24 mouse cellular contexts compared by ENCODE assay signal in genomic region chr6:52264106-52264790, GRCm38 (mm10). TPM values are rescaled to one million over a fixed set of nuclear protein-coding genes. Genes with fewer than 3 reads are reported as not detected.
DNase-seq lines count a peak whose midpoint lies in the region; ATAC-seq and TF ChIP-seq lines count a peak whose summit lies in the region.
"Had no signal": no experiment of that assay in that cellular context is flagged by ENCODE, and none has a peak within 500 bp of the region (broad histone marks: within the 10 kb centered on the region; RNA-seq: fewer than 3 reads in every experiment).

No protein-coding gene starts in this region.

- no peak overlapping the region for H3K4me2 ChIP-seq in intestine, embryonic 14.5 days (ENCODE audit: low read length)
- H3K4me2 ChIP-seq in intestine, embryonic 15.5 days (replicated peaks), result no peak overlapping the region
- peak overlapping the region; percentile 96 for H3K4me2 ChIP-seq in limb, embryonic 14.5 days (replicated peaks; ENCODE audit: low read depth, low read length, severe bottlenecking)
- H3K4me2 ChIP-seq: embryonic facial prominence, embryonic 15.5 days; liver, embryonic 12.5 days had no signal

- H3K9ac ChIP-seq in intestine, embryonic 14.5 days (ENCODE audit: low read length), result no peak overlapping the region
- no peak overlapping the region for H3K9ac ChIP-seq in intestine, embryonic 15.5 days
- peak overlapping the region; percentile 99 for H3K9ac ChIP-seq in limb, embryonic 14.5 days (ENCODE audit: low read depth, low read length, severe bottlenecking)
- H3K9ac ChIP-seq: embryonic facial prominence, embryonic 15.5 days; liver, embryonic 12.5 days had no signal

- no peak overlapping the region for H3K27ac ChIP-seq in intestine, embryonic 14.5 days (ENCODE audit: low read depth)
- no peak overlapping the region for H3K27ac ChIP-seq in intestine, embryonic 15.5 days
- no peak overlapping the region for H3K27ac ChIP-seq in embryonic facial prominence, embryonic 10.5 days (replicated peaks)
- H3K27ac ChIP-seq in limb, embryonic 14.5 days (replicated peaks; ENCODE audit: low read depth, low read length), result peak overlapping the region; percentile 95
- H3K27ac ChIP-seq: embryonic facial prominence, embryonic 15.5 days; gastrocnemius, adult 2 months; liver, embryonic 12.5 days had no signal

- peaks cover 11% of the 10 kb centered on the region; the same call in 1 of the 2 replicates for H3K4me1 ChIP-seq in intestine, embryonic 14.5 days (replicated peaks; ENCODE audit: control insufficient read depth, insufficient read depth, low read length)
- peaks cover 13% of the 10 kb centered on the region for H3K4me1 ChIP-seq in intestine, embryonic 15.5 days (replicated peaks)
- peaks cover 14% of the 10 kb centered on the region for H3K4me1 ChIP-seq in embryonic facial prominence, embryonic 10.5 days
- peaks cover 10% of the 10 kb centered on the region; the same call in 1 of the 2 replicates for H3K4me1 ChIP-seq in limb, embryonic 14.5 days (ENCODE audit: control insufficient read depth, insufficient read depth, low read length)

- TF ChIP-seq POLR2A in limb, embryonic 14.5 days (IDR thresholded peaks at IDR 0.05; ENCODE audit: borderline replicate concordance, extremely low read depth, insufficient read depth, insufficient read length), result no peak

- peak; percentile 63 for DNase-seq in intestine, embryonic 14.5 days (ENCODE audit: low spot score)
- peak; percentile 27 for DNase-seq in embryo, embryonic 11 days
- DNase-seq in embryonic facial prominence, embryonic 10.5 days (ENCODE audit: low spot score), result peak; percentile 42
- peak; percentile 6 for DNase-seq in limb, embryonic 14.5 days (ENCODE audit: low spot score)
- no peak for DNase-seq in right cerebral cortex, postnatal 10 days (ENCODE audit: low spot score in 2 of 2)
- DNase-seq in thymus, adult 18-20 months, result no peak
- DNase-seq: adrenal gland, adult 8-10 months; cerebellum, adult 9-10 months; gastrocnemius, adult 2 months; heart, postnatal 36 days; layer of hippocampus, postnatal 36 days; lung, adult 2 months; lung, postnatal 36 days; right cerebral cortex, postnatal 25 days; thymus, adult 2 months had no signal

- no peak for ATAC-seq in intestine, embryonic 14.5 days (replicated peaks; ENCODE audit: low FRiP score, low TSS enrichment, low read depth)
- no peak for ATAC-seq in intestine, embryonic 15.5 days
- no peak for ATAC-seq in limb, embryonic 14.5 days (ENCODE audit: low FRiP score, low read depth)
- ATAC-seq: inflammation-experienced regulatory T-cells, adult 6 months; liver, embryonic 12.5 days had no signal

- 4% methylated on average over 5 of the region's 5 CpGs for WGBS in intestine, embryonic 14.5 days
- WGBS in intestine, embryonic 15.5 days, result 10% methylated on average over 5 of the region's 5 CpGs
- 1% methylated on average over 5 of the region's 5 CpGs for WGBS in embryonic facial prominence, embryonic 10.5 days
- WGBS in limb, embryonic 14.5 days, result 11% methylated on average over 5 of the region's 5 CpGs

- no peaks in the 10 kb centered on the region for H3K36me3 ChIP-seq in intestine, embryonic 14.5 days (ENCODE audit: control insufficient read depth, insufficient read depth, low read length)
- H3K36me3 ChIP-seq in intestine, embryonic 15.5 days, result no peaks in the 10 kb centered on the region
- no peaks in the 10 kb centered on the region for H3K36me3 ChIP-seq in embryonic facial prominence, embryonic 10.5 days (replicated peaks)
- no peaks in the 10 kb centered on the region for H3K36me3 ChIP-seq in limb, embryonic 14.5 days (ENCODE audit: control insufficient read depth, insufficient read depth, low read length)
- H3K36me3 ChIP-seq: embryonic facial prominence, embryonic 15.5 days; liver, embryonic 12.5 days had no signal

- H3K4me3 ChIP-seq in intestine, embryonic 14.5 days (ENCODE audit: low read depth, low read length), result no peak overlapping the region
- no peak overlapping the region for H3K4me3 ChIP-seq in intestine, embryonic 15.5 days (replicated peaks)
- H3K4me3 ChIP-seq in embryonic facial prominence, embryonic 10.5 days, result no peak overlapping the region
- H3K4me3 ChIP-seq in limb, embryonic 14.5 days (replicated peaks; ENCODE audit: low read length), result peak overlapping the region; percentile 76
- H3K4me3 ChIP-seq: embryonic facial prominence, embryonic 15.5 days; gastrocnemius, adult 2 months; liver, embryonic 12.5 days had no signal

- H3K9me3 ChIP-seq in intestine, embryonic 14.5 days (ENCODE audit: control insufficient read depth, low read length), result no peaks in the 10 kb centered on the region
- H3K9me3 ChIP-seq in intestine, embryonic 15.5 days, result no peaks in the 10 kb centered on the region
- H3K9me3 ChIP-seq in embryonic facial prominence, embryonic 10.5 days, result no peaks in the 10 kb centered on the region
- H3K9me3 ChIP-seq in limb, embryonic 14.5 days (ENCODE audit: control insufficient read depth, low read length), result no peaks in the 10 kb centered on the region
- H3K9me3 ChIP-seq: embryonic facial prominence, embryonic 15.5 days; liver, embryonic 12.5 days had no signal

- peaks cover 98% of the 10 kb centered on the region for H3K27me3 ChIP-seq in intestine, embryonic 14.5 days (replicated peaks; ENCODE audit: control insufficient read depth, insufficient read depth, low read length)
- H3K27me3 ChIP-seq in intestine, embryonic 15.5 days (replicated peaks), result peaks cover 92% of the 10 kb centered on the region
- peaks cover 99% of the 10 kb centered on the region for H3K27me3 ChIP-seq in embryonic facial prominence, embryonic 10.5 days (replicated peaks; ENCODE audit: low read depth, poor library complexity, severe bottlenecking)
- peaks cover 27% of the 10 kb centered on the region for H3K27me3 ChIP-seq in limb, embryonic 14.5 days (ENCODE audit: control insufficient read depth, insufficient read depth, low read length)

RNA-seq across cellular contexts. Expression of gene Hoxa13, which starts 3.6 kb away (rescaled TPM):
- 0.35 and 0.39 TPM in 2 replicates for polyA plus RNA-seq in intestine, embryonic 14.5 days (2014; fragmentation: Nextera tagmentation; extraction: Ambion mirVana)
- polyA plus RNA-seq in intestine, embryonic 15.5 days (2015; fragmentation: Nextera tagmentation; extraction: Ambion mirVana), result 0.59 and 0.61 TPM in 2 replicates
- polyA plus RNA-seq in embryonic facial prominence, embryonic 10.5 days (2016; fragmentation: Nextera tagmentation; extraction: Ambion mirVana), result not detected in 2 replicates
- 26.0 and 37.6 TPM in 2 replicates for polyA plus RNA-seq in limb, embryonic 14.5 days (2012; rRNA removed)
- 16.0 and 24.1 TPM in 2 replicates for polyA plus RNA-seq in limb, embryonic 14.5 days (2014; fragmentation: Nextera tagmentation; extraction: Ambion mirVana)
- polyA plus RNA-seq: heart, embryonic 14.5 days; inflammation-experienced regulatory T-cells, adult 6 months; kidney, embryonic 14.5 days; large intestine, adult 2 months; liver, embryonic 12.5 days; lung, adult 2 months; spleen, adult 2 months; stomach, embryonic 14.5 days; thymus, adult 2 months had no signal

RNA-seq across cellular contexts. Expression of gene Hoxa11, which starts 18.6 kb away (rescaled TPM):
- polyA plus RNA-seq in intestine, embryonic 14.5 days (2014; fragmentation: Nextera tagmentation; extraction: Ambion mirVana), result 2.0 and 2.6 TPM in 2 replicates
- 2.0 and 3.3 TPM in 2 replicates for polyA plus RNA-seq in intestine, embryonic 15.5 days (2015; fragmentation: Nextera tagmentation; extraction: Ambion mirVana)
- polyA plus RNA-seq in embryonic facial prominence, embryonic 10.5 days (2016; fragmentation: Nextera tagmentation; extraction: Ambion mirVana), result not detected in 2 replicates
- polyA plus RNA-seq in limb, embryonic 14.5 days (2012; rRNA removed), result 32.6 and 41.2 TPM in 2 replicates
- 31.1 and 39.0 TPM in 2 replicates for polyA plus RNA-seq in limb, embryonic 14.5 days (2014; fragmentation: Nextera tagmentation; extraction: Ambion mirVana)
- polyA plus RNA-seq: embryonic facial prominence, embryonic 15.5 days; heart, embryonic 14.5 days; inflammation-experienced regulatory T-cells, adult 6 months; large intestine, adult 2 months; liver, embryonic 12.5 days; lung, adult 2 months; spleen, adult 2 months; stomach, embryonic 14.5 days; thymus, adult 2 months had no signal

RNA-seq across cellular contexts. Expression of gene Hoxa10, which starts 23.6 kb away (rescaled TPM):
- polyA plus RNA-seq in intestine, embryonic 14.5 days (2014; fragmentation: Nextera tagmentation; extraction: Ambion mirVana), result 15.6 and 20.4 TPM in 2 replicates
- polyA plus RNA-seq in intestine, embryonic 15.5 days (2015; fragmentation: Nextera tagmentation; extraction: Ambion mirVana), result 11.4 and 20.2 TPM in 2 replicates
- polyA plus RNA-seq in embryonic facial prominence, embryonic 10.5 days (2016; fragmentation: Nextera tagmentation; extraction: Ambion mirVana), result not detected in 2 replicates
- 111 and 136 TPM in 2 replicates for polyA plus RNA-seq in limb, embryonic 14.5 days (2012; rRNA removed)
- polyA plus RNA-seq in limb, embryonic 14.5 days (2014; fragmentation: Nextera tagmentation; extraction: Ambion mirVana), result 117 and 149 TPM in 2 replicates
- polyA plus RNA-seq: embryonic facial prominence, embryonic 15.5 days; inflammation-experienced regulatory T-cells, adult 6 months; lung, adult 2 months; spleen, adult 2 months; stomach, embryonic 14.5 days; thymus, adult 2 months had no signal

RNA-seq across cellular contexts. Expression of gene Hoxa9, which starts 33.4 kb away (rescaled TPM):
- 4.2 and 7.1 TPM in 2 replicates for polyA plus RNA-seq in intestine, embryonic 14.5 days (2014; fragmentation: Nextera tagmentation; extraction: Ambion mirVana)
- polyA plus RNA-seq in intestine, embryonic 15.5 days (2015; fragmentation: Nextera tagmentation; extraction: Ambion mirVana), result 5.3 and 6.3 TPM in 2 replicates
- not detected in 2 replicates for polyA plus RNA-seq in embryonic facial prominence, embryonic 10.5 days (2016; fragmentation: Nextera tagmentation; extraction: Ambion mirVana)
- 107 and 134 TPM in 2 replicates for polyA plus RNA-seq in limb, embryonic 14.5 days (2012; rRNA removed)
- polyA plus RNA-seq in limb, embryonic 14.5 days (2014; fragmentation: Nextera tagmentation; extraction: Ambion mirVana), result 39.0 and 45.2 TPM in 2 replicates
- polyA plus RNA-seq: lung, adult 2 months had no signal

RNA-seq across cellular contexts. Expression of gene Hoxa7, which starts 42.6 kb away (rescaled TPM):
- 9.2 and 10.1 TPM in 2 replicates for polyA plus RNA-seq in intestine, embryonic 14.5 days (2014; fragmentation: Nextera tagmentation; extraction: Ambion mirVana)
- polyA plus RNA-seq in intestine, embryonic 15.5 days (2015; fragmentation: Nextera tagmentation; extraction: Ambion mirVana), result 7.5 and 9.4 TPM in 2 replicates
- 0.15 TPM in 1 of 2 replicates, not detected in the other for polyA plus RNA-seq in embryonic facial prominence, embryonic 10.5 days (2016; fragmentation: Nextera tagmentation; extraction: Ambion mirVana)
- 15.8 and 17.0 TPM in 2 replicates for polyA plus RNA-seq in limb, embryonic 14.5 days (2012; rRNA removed)
- polyA plus RNA-seq in limb, embryonic 14.5 days (2014; fragmentation: Nextera tagmentation; extraction: Ambion mirVana), result 8.9 and 10.1 TPM in 2 replicates
- polyA plus RNA-seq: embryonic facial prominence, embryonic 15.5 days; inflammation-experienced regulatory T-cells, adult 6 months had no signal

Comparison
In these comparisons a context has a peak if more than half of its experiments do, and no peak if none do; other contexts are left out.
1. DNase-seq: peak in intestine, embryonic 14.5 days (single experiment), embryo, embryonic 11 days (single experiment), embryonic facial prominence, embryonic 10.5 days (single experiment) and limb, embryonic 14.5 days (single experiment); none in right cerebral cortex, postnatal 10 days (0 of 2) and thymus, adult 18-20 months (0 of 2).
2. RNA of gene Hoxa13, which starts 3.6 kb away (polyA plus RNA-seq): 16.0 to 37.6 TPM in limb, embryonic 14.5 days; 0.59 to 0.61 TPM in intestine, embryonic 15.5 days, 0.35 to 0.39 TPM in intestine, embryonic 14.5 days and not detected in embryonic facial prominence, embryonic 10.5 days; every median in the first group is over 10 times any median in the second.
3. RNA of gene Hoxa10, which starts 23.6 kb away (polyA plus RNA-seq): 111 to 149 TPM in limb, embryonic 14.5 days, 11.4 to 20.2 TPM in intestine, embryonic 15.5 days and 15.6 to 20.4 TPM in intestine, embryonic 14.5 days; not detected in embryonic facial prominence, embryonic 10.5 days; every median in the first group is over 10 times any median in the second.